Mouse (Mus musculus): ENCODE data around the gene Olfr1113. TPM values are rescaled to one million over a fixed set of nuclear protein-coding genes. Genes with fewer than 3 reads are reported as not detected.
"Not testable (repeated sequence)": the region's sequence is repeated elsewhere in the genome, so short reads cannot be mapped to it uniquely, and the experiment has no call there.

Olfr1113 gene
- not detected in 2 replicates for polyA plus RNA-seq (2016; fragmentation: Nextera tagmentation; extraction: Ambion mirVana)

- Histone ChIP-seq H3K9me3 (replicated peaks) (no peaks in the 10 kb centered on the region), H3K4me1 (no peaks in the 10 kb centered on the region), H3K27ac (no peak within 1 kb of the TSS), H3K4me3 (no peak within 1 kb of the TSS), H3K36me3 (no peaks in the 10 kb centered on the region), H3K27me3 (ENCODE audit: low read depth, poor library complexity, severe bottlenecking) (no peaks in the 10 kb centered on the region)
- 89% methylated on average over 2 of the region's 2 CpGs for WGBS
- no peak for DNase-seq (ENCODE audit: low spot score)
Measured at GRCm38 (mm10) chr2:87208670-87209069, at the start of gene Olfr1113. Gene Olfr1113 (plus strand): TSS chr2:87208970.

- not testable (repeated sequence) for H3K36me3 ChIP-seq; H3K27ac ChIP-seq; H3K4me1 ChIP-seq; H3K4me3 ChIP-seq; H3K9me3 ChIP-seq (replicated peaks); DNase-seq (ENCODE audit: low spot score); H3K27me3 ChIP-seq (ENCODE audit: low read depth, poor library complexity, severe bottlenecking)
- 80% methylated on average over 2 of the region's 2 CpGs for WGBS
Measured at GRCm38 (mm10) chr2:87167731-87168130, 41.0 kb upstream of the Olfr1113 start.

GRCm38 (mm10) chr2:87187498-87187897 lies 21.3 kb upstream of the Olfr1113 start, which contains the start of gene Olfr1112:
Gene Olfr1112 (plus strand): TSS chr2:87187798.
- Histone ChIP-seq H3K4me3 (no peak within 1 kb of the TSS), H3K27me3 (ENCODE audit: low read depth, poor library complexity, severe bottlenecking) (no peaks in the 10 kb centered on the region), H3K36me3 (no peaks in the 10 kb centered on the region), H3K9me3 (replicated peaks) (no peaks in the 10 kb centered on the region), H3K4me1 (no peaks in the 10 kb centered on the region), H3K27ac (no peak within 1 kb of the TSS)
- 89% methylated on average over 1 of the region's 1 CpGs for WGBS
- DNase-seq (ENCODE audit: low spot score), result no peak

GRCm38 (mm10) chr2:87247713-87248112 lies 38.9 kb downstream of the Olfr1113 start, which contains the start of gene Olfr1115:
Gene Olfr1115 (plus strand): TSS chr2:87248013.
- Histone ChIP-seq H3K9me3 (replicated peaks) (no peaks in the 10 kb centered on the region), H3K27me3 (ENCODE audit: low read depth, poor library complexity, severe bottlenecking) (no peaks in the 10 kb centered on the region), H3K36me3 (no peaks in the 10 kb centered on the region), H3K27ac (no peak within 1 kb of the TSS), H3K4me1 (no peaks in the 10 kb centered on the region), H3K4me3 (no peak within 1 kb of the TSS)
- no peak for DNase-seq (ENCODE audit: low spot score)
- 90% methylated on average over 2 of the region's 2 CpGs for WGBS

Small RNAs within 50 kb of the gene (microRNA-seq; reads per million reads assigned to microRNA genes)
- gene Gm27438, result not detected

Other genes starting within 250 kb of the Olfr1113 start
- gene Olfr1099, start 248.3 kb upstream of the Olfr1113 start, polyA plus RNA-seq (2016; fragmentation: Nextera tagmentation; extraction: Ambion mirVana), result not detected in 2 replicates
- not detected in 2 replicates for gene Olfr1100, start 229.0 kb upstream of the Olfr1113 start, polyA plus RNA-seq (2016; fragmentation: Nextera tagmentation; extraction: Ambion mirVana)
- not detected in 2 replicates for gene Olfr1101, start 217.7 kb upstream of the Olfr1113 start, polyA plus RNA-seq (2016; fragmentation: Nextera tagmentation; extraction: Ambion mirVana)
- gene Olfr1102, start 210.6 kb upstream of the Olfr1113 start, polyA plus RNA-seq (2016; fragmentation: Nextera tagmentation; extraction: Ambion mirVana), result not detected in 2 replicates
- not detected in 2 replicates for gene Olfr1104, start 181.9 kb upstream of the Olfr1113 start, polyA plus RNA-seq (2016; fragmentation: Nextera tagmentation; extraction: Ambion mirVana)
- not detected in 2 replicates for gene Olfr1105, start 172.4 kb upstream of the Olfr1113 start, polyA plus RNA-seq (2016; fragmentation: Nextera tagmentation; extraction: Ambion mirVana)
- not detected in 2 replicates for gene Olfr1106, start 156.7 kb upstream of the Olfr1113 start, polyA plus RNA-seq (2016; fragmentation: Nextera tagmentation; extraction: Ambion mirVana)
- gene Olfr1107, start 133.2 kb upstream of the Olfr1113 start, polyA plus RNA-seq (2016; fragmentation: Nextera tagmentation; extraction: Ambion mirVana), result not detected in 2 replicates
- not detected in 2 replicates for gene Olfr1109, start 113.0 kb upstream of the Olfr1113 start, polyA plus RNA-seq (2016; fragmentation: Nextera tagmentation; extraction: Ambion mirVana)
- not detected in 2 replicates for gene Olfr259, start 94.4 kb upstream of the Olfr1113 start, polyA plus RNA-seq (2016; fragmentation: Nextera tagmentation; extraction: Ambion mirVana)
- not detected in 2 replicates for gene Olfr1110, start 68.7 kb upstream of the Olfr1113 start, polyA plus RNA-seq (2016; fragmentation: Nextera tagmentation; extraction: Ambion mirVana)
- gene Olfr1111, start 56.3 kb upstream of the Olfr1113 start, polyA plus RNA-seq (2016; fragmentation: Nextera tagmentation; extraction: Ambion mirVana), result not detected in 2 replicates
- gene Olfr1112, start 21.2 kb upstream of the Olfr1113 start, polyA plus RNA-seq (2016; fragmentation: Nextera tagmentation; extraction: Ambion mirVana), result not detected in 2 replicates
- not detected in 2 replicates for gene Olfr1115, start 39.0 kb downstream of the Olfr1113 start, polyA plus RNA-seq (2016; fragmentation: Nextera tagmentation; extraction: Ambion mirVana)
- not detected in 2 replicates for gene Olfr1116, start 58.6 kb downstream of the Olfr1113 start, polyA plus RNA-seq (2016; fragmentation: Nextera tagmentation; extraction: Ambion mirVana)
- not detected in 2 replicates for gene Olfr1118, start 98.6 kb downstream of the Olfr1113 start, polyA plus RNA-seq (2016; fragmentation: Nextera tagmentation; extraction: Ambion mirVana)
- not detected in 2 replicates for gene Olfr1120, start 145.8 kb downstream of the Olfr1113 start, polyA plus RNA-seq (2016; fragmentation: Nextera tagmentation; extraction: Ambion mirVana)
- gene Olfr1121, start 160.9 kb downstream of the Olfr1113 start, polyA plus RNA-seq (2016; fragmentation: Nextera tagmentation; extraction: Ambion mirVana), result not detected in 2 replicates
- gene Olfr1122, start 176.9 kb downstream of the Olfr1113 start, polyA plus RNA-seq (2016; fragmentation: Nextera tagmentation; extraction: Ambion mirVana), result not detected in 2 replicates
- not detected in 2 replicates for gene Olfr1123, start 207.7 kb downstream of the Olfr1113 start, polyA plus RNA-seq (2016; fragmentation: Nextera tagmentation; extraction: Ambion mirVana)
- gene Olfr1124, start 221.3 kb downstream of the Olfr1113 start, polyA plus RNA-seq (2016; fragmentation: Nextera tagmentation; extraction: Ambion mirVana), result 0.06 and 0.11 TPM in 2 replicates
- gene Olfr1126, start 245.0 kb downstream of the Olfr1113 start, polyA plus RNA-seq (2016; fragmentation: Nextera tagmentation; extraction: Ambion mirVana), result not detected in 2 replicates

All from limb, embryonic 10.5 days (tissue).